Mouse (Mus musculus) midbrain, embryonic 11.5 days (tissue): ENCODE results near the gene Gltpd2. TPM values are rescaled to one million over a fixed set of nuclear protein-coding genes. Genes with fewer than 3 reads are reported as not detected.

Experiments
- ATAC-seq: fragments of 200-750 bp; cut with Nextera tagmentation; 2 replicates; pipeline ENCODE4 v1.8.0; 2017; ENCODE audit warnings: moderate TSS enrichment, moderate library complexity; ENCODE audit not compliant: low FRiP score
- DNase-seq: peaks from one replicate; pipeline ENCODE4 v3.0.0; 2015; ENCODE audit warnings: low spot score; ENCODE audit errors: missing footprints
- H3K27ac ChIP-seq: fragments of 300-500 bp; sonication (generic); 2 replicates; pipeline ENCODE4 v1.5.1; 2014; ENCODE audit warnings: low read depth, low read length
- H3K27me3 ChIP-seq: fragments of 300-500 bp; sonication (generic); 2 replicates; pipeline ENCODE4 v1.6.1; 2014; ENCODE audit warnings: mild to moderate bottlenecking, low read length, moderate library complexity, mixed read lengths; ENCODE audit not compliant: control insufficient read depth, insufficient read depth
- H3K36me3 ChIP-seq: fragments of 300-500 bp; sonication (generic); 2 replicates; pipeline ENCODE4 v1.6.1; 2014; ENCODE audit warnings: mild to moderate bottlenecking, low read length, moderate library complexity, mixed read lengths; ENCODE audit not compliant: control insufficient read depth, insufficient read depth
- H3K4me1 ChIP-seq: fragments of 300-500 bp; sonication (generic); 2 replicates; pipeline ENCODE4 v1.6.1; 2014; ENCODE audit warnings: low read length; ENCODE audit not compliant: control insufficient read depth, insufficient read depth
- H3K4me2 ChIP-seq: fragments of 300-500 bp; sonication (generic); 2 replicates; pipeline ENCODE4 v1.6.1; 2014; ENCODE audit warnings: mild to moderate bottlenecking, moderate library complexity
- H3K4me3 ChIP-seq: fragments of 300-500 bp; sonication (generic); 2 replicates; pipeline ENCODE4 v1.5.1; 2014; ENCODE audit warnings: low read depth, low read length
- H3K9ac ChIP-seq: fragments of 300-500 bp; sonication (generic); 2 replicates; pipeline ENCODE4 v1.6.1; 2014; ENCODE audit warnings: low read length
- H3K9me3 ChIP-seq: fragments of 300-500 bp; sonication (generic); 2 replicates; pipeline ENCODE4 v1.6.1; 2016; ENCODE audit warnings: low read length; ENCODE audit not compliant: control insufficient read depth
- WGBS: fragments of 180-500 bp; shearing (Covaris S2); extraction: QIAGEN DNeasy Blood & Tissue Kit; methylation state at CpG from one replicate; pipeline ENCODE4 v1.1.7; 2014; 5-methylcytosine and 5-hydroxymethylcytosine counted together
- polyA plus RNA-seq: library from polyadenylated mRNA; unstranded; fragments of >200 nt; fragmentation: Nextera tagmentation; extraction: Ambion mirVana; gene quantifications from 2 replicates; pipeline ENCODE4 v1.2.1, GENCODE M21; 2014

The Gltpd2 gene
- polyA plus RNA-seq, 1 experiment from 2014 or later, result 0.18 TPM

DNA sequence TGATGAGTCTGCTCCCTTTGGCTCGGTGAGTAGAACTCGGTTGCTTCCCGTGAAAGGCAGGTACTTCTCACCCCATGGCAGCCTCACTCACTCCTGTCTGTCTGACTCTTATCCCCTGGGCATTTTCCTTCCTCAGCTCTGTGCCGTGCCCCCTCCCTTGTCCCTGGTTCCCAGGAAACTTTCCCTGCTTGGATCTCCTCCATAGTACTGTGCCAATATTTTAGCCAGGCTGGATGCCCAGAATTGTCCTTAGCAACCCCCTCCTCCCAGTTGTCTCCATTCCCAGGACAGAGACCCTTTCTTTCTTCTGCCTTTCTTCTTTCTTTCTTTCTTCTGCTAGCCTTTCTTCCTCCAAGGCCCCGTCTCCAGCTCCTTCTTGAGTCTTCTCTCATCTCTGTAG lies 22.4 kb downstream of the Gltpd2 start:
- no peak overlapping the region for H3K27ac ChIP-seq
- no peak overlapping the region for H3K4me3 ChIP-seq
- H3K27me3 ChIP-seq, result peaks cover 13% of the 10 kb centered on the region
- WGBS, result 79% methylated on average over 5 of the region's 5 CpGs
- no peak overlapping the region for H3K4me2 ChIP-seq
- no peak overlapping the region for H3K9ac ChIP-seq
- no peaks in the 10 kb centered on the region for H3K9me3 ChIP-seq
- ATAC-seq (no peak), DNase-seq (no peak)
- 0 out of 2 replicates have a peak, but pooled peaks cover 3% of the 10 kb centered on the region for H3K4me1 ChIP-seq
- no peaks in the 10 kb centered on the region for H3K36me3 ChIP-seq

DNA sequence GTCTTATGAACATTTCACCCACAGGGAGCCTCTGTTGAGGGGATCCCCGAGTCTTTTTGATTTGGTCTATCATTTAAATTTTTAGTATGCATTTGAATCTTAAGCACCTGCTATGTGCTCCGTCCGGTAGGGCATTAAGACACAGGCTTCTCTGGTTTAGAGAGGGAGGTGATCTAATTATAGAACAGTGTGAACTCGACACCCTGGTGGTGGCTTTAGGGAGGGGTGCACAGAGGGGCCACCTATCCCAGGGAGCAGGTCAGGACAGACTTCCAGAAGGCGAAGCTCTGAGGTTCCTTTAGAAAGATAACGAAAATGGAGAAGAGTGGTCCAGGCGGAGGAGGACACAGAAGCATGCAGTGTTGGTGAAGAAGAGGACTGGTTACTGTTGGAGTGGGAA lies 25.5 kb downstream of the Gltpd2 start:
- WGBS, result 73% methylated on average over 7 of the region's 7 CpGs
- ATAC-seq, result no peak

GRCm38 (mm10) chr11:70551526-70551925 lies 32.5 kb downstream of the Gltpd2 start:
- H3K4me2 ChIP-seq, result no peak overlapping the region
- WGBS, result 91% methylated on average over 8 of the region's 8 CpGs
- H3K27ac ChIP-seq, result no peak overlapping the region
- H3K27me3 ChIP-seq, result no peaks in the 10 kb centered on the region
- H3K9me3 ChIP-seq, result no peaks in the 10 kb centered on the region
- DNase-seq, result peak; percentile 53
- no peaks in the 10 kb centered on the region for H3K4me1 ChIP-seq
- no peak for ATAC-seq
- H3K9ac ChIP-seq, result no peak overlapping the region
- no peak overlapping the region for H3K4me3 ChIP-seq
- no peaks in the 10 kb centered on the region for H3K36me3 ChIP-seq

More for the DNA sequence above, 25.5 kb downstream of the Gltpd2 start:
- H3K9ac ChIP-seq, result no peak overlapping the region
- no peak for DNase-seq
- no peaks in the 10 kb centered on the region for H3K9me3 ChIP-seq
- no peak overlapping the region for H3K4me3 ChIP-seq
- H3K4me2 ChIP-seq, result no peak overlapping the region
- peaks cover 13% of the 10 kb centered on the region for H3K27me3 ChIP-seq
- no peaks in the 10 kb centered on the region for H3K36me3 ChIP-seq
- H3K4me1 ChIP-seq, result 0 out of 2 replicates have a peak, but pooled peaks cover 3% of the 10 kb centered on the region
- no peak overlapping the region for H3K27ac ChIP-seq

DNA sequence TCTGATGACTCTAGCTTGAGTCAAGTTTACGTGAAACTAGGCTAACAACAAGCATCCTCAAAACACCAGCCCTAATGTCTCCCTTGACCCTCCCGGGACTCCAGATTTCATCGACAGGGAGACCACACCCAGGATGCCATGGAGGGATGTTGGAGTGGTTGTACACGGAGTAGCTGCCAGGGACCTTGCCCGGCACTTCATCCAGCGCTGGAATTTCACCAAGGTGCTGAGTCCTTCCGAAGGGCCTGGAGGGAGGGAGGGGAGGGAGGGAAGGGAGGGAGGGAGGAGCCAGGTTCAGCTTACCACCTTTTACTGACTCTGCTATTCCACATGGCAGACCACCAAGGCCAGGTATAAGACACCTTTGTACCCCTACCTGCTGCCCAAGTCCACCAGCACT lies 34.9 kb downstream of the Gltpd2 start:
- ATAC-seq (no peak), DNase-seq (peak; percentile 73)
- H3K4me3 ChIP-seq, result no peak overlapping the region
- WGBS, result 29% methylated on average over 6 of the region's 7 CpGs
- H3K27me3 ChIP-seq, result no peaks in the 10 kb centered on the region
- no peak overlapping the region for H3K9ac ChIP-seq
- H3K9me3 ChIP-seq, result no peaks in the 10 kb centered on the region
- no peak overlapping the region for H3K4me2 ChIP-seq
- no peak overlapping the region for H3K27ac ChIP-seq
- H3K4me1 ChIP-seq, result no peaks in the 10 kb centered on the region
- H3K36me3 ChIP-seq, result no peaks in the 10 kb centered on the region

DNA sequence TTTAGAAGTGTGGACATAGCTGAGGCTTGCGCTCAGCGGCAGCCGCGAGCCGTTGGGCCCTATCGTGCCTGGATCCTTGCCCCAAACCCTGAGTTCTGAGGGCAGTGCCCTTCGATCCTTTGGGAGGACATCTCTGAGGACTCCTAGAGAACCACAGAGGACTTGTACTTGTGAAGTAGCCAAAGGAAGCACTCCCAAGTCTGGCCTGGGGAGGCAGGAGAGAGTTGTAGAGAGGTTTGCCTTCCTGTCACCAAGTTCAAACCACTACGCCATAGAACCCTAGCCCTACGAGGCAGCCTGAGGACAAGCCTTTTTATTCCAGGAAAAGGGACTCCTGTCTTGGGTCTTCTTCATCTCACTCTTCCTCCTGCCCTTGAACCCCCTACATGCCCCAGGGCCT lies 38.5 kb downstream of the Gltpd2 start:
- Histone ChIP-seq H3K9ac (no peak overlapping the region), H3K36me3 (no peaks in the 10 kb centered on the region), H3K27me3 (no peaks in the 10 kb centered on the region), H3K4me1 (peaks cover 3% of the 10 kb centered on the region; the same call in 1 of the 2 replicates), H3K27ac (no peak overlapping the region), H3K4me2 (no peak overlapping the region), H3K4me3 (no peak overlapping the region), H3K9me3 (no peaks in the 10 kb centered on the region)
- ATAC-seq (no peak), DNase-seq (peak; percentile 67)
- WGBS, result 90% methylated on average over 9 of the region's 9 CpGs

GRCm38 (mm10) chr11:70561937-70562286 lies 42.9 kb downstream of the Gltpd2 start:
- H3K4me3 ChIP-seq, result peak overlapping the region; percentile 86
- DNase-seq (no peak), ATAC-seq (peak; percentile 2; the same call in 1 of the 2 replicates)
- peak overlapping the region; percentile 81; the same call in 1 of the 2 replicates for H3K9ac ChIP-seq
- H3K4me2 ChIP-seq, result peak overlapping the region; percentile 96
- peaks cover 16% of the 10 kb centered on the region for H3K4me1 ChIP-seq
- H3K27me3 ChIP-seq, result no peaks in the 10 kb centered on the region
- H3K27ac ChIP-seq, result peak overlapping the region; percentile 58; the same call in 1 of the 2 replicates
- H3K9me3 ChIP-seq, result no peaks in the 10 kb centered on the region
- no peaks in the 10 kb centered on the region for H3K36me3 ChIP-seq
- WGBS, result 9% methylated on average over 2 of the region's 2 CpGs

GRCm38 (mm10) chr11:70562287-70562994 lies 43.4 kb downstream of the Gltpd2 start, which contains the start of gene Mink1:
Gene Mink1, plus strand, starts transcription at chr11:70562881.
- no peaks in the 10 kb centered on the region for H3K27me3 ChIP-seq
- peak; percentile 99 for DNase-seq
- no peaks in the 10 kb centered on the region for H3K9me3 ChIP-seq
- peak; percentile 93 for ATAC-seq
- peak within 1 kb of the TSS; percentile 86 for H3K4me3 ChIP-seq
- H3K36me3 ChIP-seq, result no peaks in the 10 kb centered on the region
- peak within 1 kb of the TSS; percentile 96 for H3K4me2 ChIP-seq
- H3K9ac ChIP-seq, result peak within 1 kb of the TSS; percentile 81
- H3K27ac ChIP-seq, result peak within 1 kb of the TSS; percentile 58
- peaks cover 16% of the 10 kb centered on the region for H3K4me1 ChIP-seq
- WGBS, result under 1% methylated on average over 51 of the region's 57 CpGs

DNA sequence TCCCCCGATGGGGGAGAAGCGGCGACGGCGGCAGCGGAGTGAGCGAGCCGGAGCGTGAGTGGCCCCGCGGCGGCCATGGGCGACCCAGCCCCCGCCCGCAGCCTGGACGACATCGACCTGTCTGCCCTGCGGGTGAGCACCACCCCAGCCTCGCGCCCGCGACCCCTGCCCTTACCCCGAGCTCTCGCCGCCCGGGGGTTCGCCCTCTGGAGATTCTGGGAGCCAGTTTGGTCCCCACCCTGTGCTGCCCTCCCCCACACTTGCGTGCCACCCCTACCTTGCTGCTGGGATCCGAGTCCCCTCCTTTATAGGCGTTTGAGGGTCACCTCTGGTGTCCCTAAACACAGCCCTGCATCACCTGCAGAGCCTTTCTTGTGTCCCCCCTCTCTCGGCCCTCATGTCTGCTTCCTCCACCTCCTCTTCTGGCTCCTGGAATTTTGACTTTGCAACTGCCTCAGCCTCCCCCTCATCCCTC lies 44.0 kb downstream of the Gltpd2 start:
- no peak for DNase-seq
- no peak; the same call in 1 of the 2 replicates for ATAC-seq

DNA sequence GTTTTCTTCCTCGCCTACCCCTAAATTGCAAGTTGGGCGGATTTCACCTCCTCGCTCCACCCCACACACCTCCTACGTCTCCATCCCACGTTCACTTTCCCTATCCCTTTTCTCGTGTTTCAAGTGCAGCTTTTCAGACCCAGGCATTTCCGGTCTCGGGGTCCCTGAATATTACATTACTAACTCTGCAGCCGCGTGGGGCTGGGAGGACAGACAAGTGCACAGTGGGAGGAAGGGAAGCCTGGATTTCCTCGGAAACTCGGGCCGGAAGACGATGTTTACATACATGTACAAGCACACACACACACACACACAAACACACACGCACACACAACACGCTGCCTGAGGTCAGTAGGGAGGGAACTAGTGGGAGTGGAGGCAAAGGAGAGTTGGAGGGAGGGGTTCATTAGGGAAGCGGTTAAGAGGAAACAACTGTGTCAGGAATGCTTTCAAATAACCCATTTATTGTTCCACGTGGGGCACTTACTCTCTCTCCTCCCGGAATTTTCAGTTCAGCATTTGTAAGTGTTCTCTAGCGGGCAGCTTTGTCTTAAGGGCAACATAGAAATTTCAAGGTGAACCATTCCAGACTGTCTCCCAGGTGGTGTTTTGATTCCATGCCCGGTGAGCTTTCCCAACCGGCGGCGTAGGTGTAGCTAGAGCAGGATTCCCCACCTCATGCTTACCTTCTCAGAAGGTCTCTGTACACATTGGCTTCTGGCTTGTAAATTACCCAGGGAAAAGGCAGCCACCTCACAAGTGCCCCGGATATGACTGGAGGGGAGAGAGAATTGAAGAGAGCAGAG lies 44.7 kb downstream of the Gltpd2 start:
- H3K4me2 ChIP-seq, result peak overlapping the region; percentile 96
- DNase-seq (peak; percentile 93), ATAC-seq (no peak)
- WGBS, result 5% methylated on average over 25 of the region's 25 CpGs
- peak overlapping the region; percentile 86 for H3K4me3 ChIP-seq
- H3K4me1 ChIP-seq, result peaks cover 16% of the 10 kb centered on the region
- no peaks in the 10 kb centered on the region for H3K27me3 ChIP-seq
- H3K9ac ChIP-seq, result peak overlapping the region; percentile 81
- no peak overlapping the region for H3K27ac ChIP-seq
- H3K9me3 ChIP-seq, result no peaks in the 10 kb centered on the region
- no peaks in the 10 kb centered on the region for H3K36me3 ChIP-seq

More for the DNA sequence above, 44.0 kb downstream of the Gltpd2 start:
- no peaks in the 10 kb centered on the region for H3K9me3 ChIP-seq
- peaks cover 16% of the 10 kb centered on the region for H3K4me1 ChIP-seq
- peak overlapping the region; percentile 81 for H3K9ac ChIP-seq
- WGBS, result 0% methylated on average over 31 of the region's 31 CpGs
- H3K27ac ChIP-seq, result peak overlapping the region; percentile 58; the same call in 1 of the 2 replicates
- H3K4me3 ChIP-seq, result peak overlapping the region; percentile 86
- peak overlapping the region; percentile 96 for H3K4me2 ChIP-seq
- no peaks in the 10 kb centered on the region for H3K27me3 ChIP-seq
- no peaks in the 10 kb centered on the region for H3K36me3 ChIP-seq
